Mouse (Mus musculus) layer of hippocampus, adult 8-10 months (tissue): ENCODE data around the gene Hoxb2. TPM values are rescaled to one million over a fixed set of nuclear protein-coding genes. Genes with fewer than 3 reads are reported as not detected.

Source experiments
- DNase-seq, 2 experiments: peaks; one replicate each; pipeline ENCODE4 v3.0.0; 2022; ENCODE audit warnings: low spot score in 2 of 2
- total RNA-seq, 4 experiments: library from RNA; stranded (reverse); gene quantifications; 2 replicates each; pipeline ENCODE4 v1.2.4; 2022

Hoxb2 gene
- total RNA-seq, 4 experiments from 2014 or later: not detected

DNA sequence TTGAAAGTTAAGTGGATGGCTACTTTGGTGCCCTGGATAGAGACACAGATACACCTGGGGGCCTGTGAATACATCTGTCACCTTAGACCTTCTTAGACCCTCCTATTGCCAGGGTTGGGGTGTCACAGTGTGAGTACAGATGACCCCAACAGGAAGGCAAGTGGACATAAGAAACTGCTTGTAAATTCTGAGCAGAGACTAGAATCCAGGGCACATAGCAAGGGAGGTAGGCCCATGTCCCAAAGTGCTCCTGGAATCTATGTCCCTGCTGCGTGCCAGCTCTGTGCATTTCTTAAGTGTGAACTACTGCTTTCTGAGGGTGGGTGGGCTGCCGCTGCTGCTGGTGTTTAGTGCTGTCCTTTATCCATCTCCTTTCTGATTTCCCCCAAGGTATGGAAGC lies 466 bp downstream of the Hoxb2 start:
- no peak for DNase-seq

DNA sequence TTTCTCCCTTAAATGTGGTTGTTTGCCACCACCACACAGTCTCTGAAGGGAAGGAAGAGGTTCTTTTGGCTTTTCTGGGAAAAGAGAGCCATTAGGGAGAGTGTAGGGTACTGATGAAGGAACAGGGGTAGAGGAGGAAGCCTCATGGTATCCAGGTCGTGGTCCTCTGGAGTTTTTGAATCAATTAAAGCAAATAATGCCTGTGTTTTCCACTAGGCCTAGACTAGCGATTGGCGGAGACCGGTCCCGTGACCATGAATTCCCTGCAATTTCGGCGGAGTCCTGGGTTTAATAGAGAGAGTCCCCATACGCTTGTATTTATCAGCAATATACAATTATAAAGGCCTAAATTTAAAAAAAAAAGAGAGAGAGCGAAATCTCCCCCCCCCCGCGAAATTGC lies 987 bp downstream of the Hoxb2 start:
- DNase-seq: no peak

DNA sequence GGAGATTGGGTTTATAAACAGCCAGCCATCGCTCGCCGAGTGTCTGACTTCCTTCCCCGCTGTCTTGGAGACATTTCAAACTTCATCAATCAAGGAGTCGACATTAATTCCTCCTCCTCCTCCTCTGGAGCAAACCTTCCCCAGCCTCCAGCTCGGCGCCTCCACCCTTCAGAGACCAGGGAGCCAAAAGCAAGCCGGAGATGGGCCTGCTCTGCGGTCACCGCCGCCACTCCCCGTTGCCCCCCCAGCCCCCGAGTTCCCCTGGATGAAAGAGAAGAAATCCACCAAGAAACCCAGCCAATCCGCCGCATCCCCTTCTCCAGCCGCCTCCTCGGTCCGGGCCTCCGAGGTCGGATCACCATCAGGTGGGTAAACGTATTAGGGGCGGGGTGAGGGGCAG lies 1.5 kb downstream of the Hoxb2 start:
- DNase-seq: no peak

DNA sequence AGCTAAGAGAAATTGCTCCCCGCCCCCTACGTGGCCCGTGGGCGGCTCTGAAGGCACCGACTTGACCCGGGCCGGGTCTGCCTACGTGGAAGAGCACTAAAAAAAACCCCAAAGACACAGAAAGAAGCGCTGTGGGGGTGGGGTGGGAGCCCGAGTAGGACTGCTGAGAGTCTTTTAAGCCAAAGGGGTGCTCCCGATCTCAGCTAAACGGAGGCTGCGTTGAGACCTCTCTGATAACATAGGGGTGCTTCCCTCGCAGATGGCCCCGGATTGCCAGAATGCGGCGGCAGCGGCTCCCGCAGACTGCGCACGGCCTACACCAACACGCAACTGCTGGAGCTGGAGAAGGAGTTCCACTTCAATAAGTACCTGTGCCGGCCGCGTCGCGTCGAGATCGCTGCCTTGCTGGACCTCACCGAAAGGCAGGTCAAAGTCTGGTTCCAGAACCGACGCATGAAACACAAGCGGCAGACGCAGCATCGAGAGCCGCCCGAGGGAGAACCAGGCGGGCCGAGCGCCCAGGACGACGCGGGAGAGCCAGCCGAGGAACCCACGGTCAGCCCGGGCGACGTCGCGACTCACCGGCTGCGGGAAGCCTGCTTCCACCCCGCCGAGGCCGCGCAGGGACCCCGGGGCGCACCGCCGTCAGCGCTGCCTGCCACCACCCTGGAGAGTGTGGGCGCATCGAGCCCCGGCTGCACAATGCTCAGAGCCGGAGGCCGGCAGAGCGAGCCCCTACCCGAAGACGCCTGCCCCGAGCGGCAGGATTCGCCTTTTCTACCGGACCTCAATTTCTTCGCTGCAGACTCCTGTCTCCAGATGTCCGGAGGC lies 2.6 kb downstream of the Hoxb2 start:
- no peak for DNase-seq

- DNase-seq: no peak
These were observed 3.2 kb downstream of the Hoxb2 start for GRCm38 (mm10) chr11:96353522-96353841.

GRCm38 (mm10) chr11:96353939-96354338 lies 3.6 kb downstream of the Hoxb2 start:
- no peak for DNase-seq

DNA sequence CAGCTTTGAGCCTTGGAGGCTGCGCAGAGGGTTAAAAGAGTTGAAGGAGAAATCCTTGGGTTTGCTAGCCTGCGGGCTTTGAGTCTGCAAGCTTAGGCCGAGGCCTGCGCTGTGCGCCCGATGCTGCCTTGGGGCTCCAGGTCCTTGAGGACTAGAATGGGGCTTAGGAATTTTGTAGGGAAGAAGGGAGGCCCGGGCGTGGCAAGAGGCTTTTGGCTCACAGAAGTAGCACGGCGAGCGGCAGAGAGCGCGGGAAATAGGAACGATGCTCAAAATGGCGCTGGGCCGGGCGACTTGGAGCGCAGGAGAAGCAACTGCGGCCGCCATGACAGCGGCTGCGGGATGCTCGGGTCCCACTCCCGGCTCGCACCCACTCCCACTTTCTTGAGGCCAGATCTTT lies 4.1 kb downstream of the Hoxb2 start:
- no peak for DNase-seq

- DNase-seq: no peak
These were observed 4.5 kb downstream of the Hoxb2 start for GRCm38 (mm10) chr11:96354801-96355311.

DNA sequence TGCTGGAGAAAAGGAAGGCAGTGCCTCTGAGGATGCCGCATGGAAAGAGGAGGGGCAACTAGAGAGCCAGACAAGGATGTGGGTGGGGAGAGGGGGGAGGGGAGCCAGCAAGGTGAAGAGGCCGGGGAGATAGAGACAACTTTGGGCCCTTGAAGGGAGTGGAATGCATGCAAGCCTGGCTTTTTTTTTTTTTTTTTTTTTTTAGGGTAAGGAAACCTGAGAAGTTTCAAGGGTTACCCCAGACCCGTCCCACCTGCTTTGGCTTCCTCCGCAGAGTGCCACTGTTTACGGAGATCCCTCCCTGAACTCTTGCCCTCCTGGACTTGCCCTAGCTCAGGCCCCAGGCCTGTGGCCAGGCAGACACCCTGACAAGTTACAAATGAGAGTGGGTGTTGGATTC lies 13.5 kb downstream of the Hoxb2 start:
- DNase-seq: no peak

DNA sequence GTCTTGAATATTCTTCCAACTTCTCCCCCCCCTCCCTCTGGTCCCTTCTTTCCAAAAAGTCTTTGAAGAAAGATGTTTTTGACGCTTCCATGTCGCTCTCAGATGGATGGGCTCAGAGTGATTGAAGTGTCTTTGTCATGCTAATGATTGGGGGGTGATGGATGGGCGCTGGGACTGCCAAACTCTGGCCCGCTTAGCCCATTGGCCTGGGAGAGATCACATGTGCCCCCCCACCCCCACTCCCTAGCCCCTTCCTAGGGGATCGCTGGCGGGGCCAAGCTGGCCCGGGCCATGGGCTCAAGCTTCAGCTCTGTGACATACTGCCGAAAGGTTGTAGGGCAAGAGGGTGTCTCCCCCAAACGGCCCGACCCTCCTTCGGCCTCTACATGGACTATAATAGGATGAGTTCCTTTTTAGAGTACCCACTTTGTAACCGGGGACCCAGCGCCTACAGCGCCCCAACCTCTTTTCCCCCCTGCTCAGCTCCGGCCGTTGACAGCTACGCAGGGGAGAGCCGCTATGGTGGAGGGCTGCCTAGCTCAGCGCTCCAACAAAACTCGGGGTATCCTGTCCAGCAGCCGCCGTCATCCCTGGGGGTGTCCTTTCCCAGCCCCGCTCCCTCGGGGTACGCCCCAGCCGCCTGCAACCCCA lies 15.2 kb downstream of the Hoxb2 start, which contains the start of gene Hoxb1:
Gene Hoxb1, plus strand, starts transcription at position 312 of the 651 bp plus-strand sequence.
- DNase-seq: no peak

- no peak for DNase-seq
These were observed 16.0 kb downstream of the Hoxb2 start for GRCm38 (mm10) chr11:96366092-96367041.

GRCm38 (mm10) chr11:96367141-96367540 lies 16.8 kb downstream of the Hoxb2 start:
- DNase-seq: no peak

- no peak for DNase-seq
These were observed 18.4 kb downstream of the Hoxb2 start for GRCm38 (mm10) chr11:96368686-96369085.

DNA sequence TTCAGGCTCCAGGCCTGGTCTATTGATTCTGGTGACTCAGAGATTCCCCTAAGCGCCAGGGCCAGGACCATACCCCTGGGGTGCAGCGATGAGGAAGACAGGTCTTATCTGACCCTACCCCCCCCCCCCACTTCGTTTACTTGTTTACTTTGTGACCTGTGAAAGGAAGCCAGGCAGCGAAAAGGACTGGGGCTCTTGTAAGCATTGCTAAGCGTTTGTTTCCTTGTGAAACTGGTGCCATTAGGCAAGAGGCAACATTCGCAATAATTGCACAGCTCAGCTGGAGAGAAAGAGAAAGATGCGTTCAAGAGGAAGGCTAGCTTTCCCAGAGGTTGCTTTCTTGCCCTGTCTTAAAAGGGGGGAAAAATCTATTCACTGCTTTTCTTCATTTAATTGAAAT lies 18.8 kb downstream of the Hoxb2 start:
- no peak for DNase-seq

DNA sequence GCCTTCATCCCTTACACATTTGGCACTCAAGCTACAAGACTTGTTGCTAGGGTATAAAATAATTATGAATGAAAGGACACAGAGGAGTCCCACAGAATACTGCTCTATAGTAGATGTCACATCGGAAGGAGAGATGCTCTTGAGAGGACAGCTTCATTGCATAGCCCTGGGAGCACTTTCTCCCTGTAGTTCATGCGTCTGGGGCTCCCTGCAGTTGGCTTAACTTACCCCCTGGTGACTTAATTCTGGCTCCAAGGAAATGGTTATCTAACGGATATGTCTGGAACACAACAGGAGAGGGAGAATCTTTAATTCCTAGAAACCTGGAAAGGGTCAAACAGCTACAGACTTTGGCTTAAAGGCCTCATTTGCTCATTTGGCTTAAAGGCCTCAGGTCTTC lies 21.4 kb downstream of the Hoxb2 start:
- no peak for DNase-seq

- no peak for DNase-seq
These were observed 22.2 kb downstream of the Hoxb2 start for GRCm38 (mm10) chr11:96372519-96372918.

GRCm38 (mm10) chr11:96374810-96375209 lies 24.5 kb downstream of the Hoxb2 start:
- no peak for DNase-seq

DNA sequence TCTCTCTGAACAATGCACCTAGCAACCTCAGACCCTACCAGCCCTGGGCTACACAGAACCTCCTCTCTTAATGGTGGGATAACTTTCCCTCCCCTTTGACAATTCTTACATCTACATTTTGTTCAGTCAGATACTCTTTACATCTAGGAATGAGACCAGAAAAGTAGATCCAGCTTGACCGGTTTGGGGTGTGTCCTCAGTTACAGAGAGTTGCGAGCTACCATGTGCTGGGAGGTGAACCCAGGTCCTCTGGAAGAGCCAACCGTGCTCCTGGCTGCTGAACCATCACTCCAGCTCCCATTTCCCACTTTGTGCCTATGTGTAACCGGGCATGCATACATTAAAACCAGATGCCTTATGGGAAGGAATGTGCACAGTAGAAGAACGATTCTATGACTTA lies 33.1 kb downstream of the Hoxb2 start:
- no peak for DNase-seq

DNA sequence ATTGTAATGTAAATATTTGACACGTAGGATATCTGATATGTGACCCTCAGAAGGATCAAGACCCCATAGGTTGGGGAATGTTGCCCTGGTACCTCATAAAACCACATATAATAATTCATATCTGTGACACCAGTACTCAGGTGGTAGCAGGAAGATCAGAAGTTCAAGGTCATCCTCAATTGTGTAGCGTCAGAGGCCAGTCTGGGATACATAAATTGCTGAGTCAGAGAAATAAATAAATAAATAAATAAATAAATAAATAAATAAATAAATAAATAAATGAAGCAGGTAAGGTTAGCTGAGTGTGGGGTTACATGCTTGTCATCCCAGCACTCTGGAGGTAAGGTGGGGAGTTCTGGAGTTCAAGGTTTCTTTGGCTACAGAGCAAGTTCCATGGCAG lies 37.3 kb downstream of the Hoxb2 start:
- DNase-seq: no peak

DNA sequence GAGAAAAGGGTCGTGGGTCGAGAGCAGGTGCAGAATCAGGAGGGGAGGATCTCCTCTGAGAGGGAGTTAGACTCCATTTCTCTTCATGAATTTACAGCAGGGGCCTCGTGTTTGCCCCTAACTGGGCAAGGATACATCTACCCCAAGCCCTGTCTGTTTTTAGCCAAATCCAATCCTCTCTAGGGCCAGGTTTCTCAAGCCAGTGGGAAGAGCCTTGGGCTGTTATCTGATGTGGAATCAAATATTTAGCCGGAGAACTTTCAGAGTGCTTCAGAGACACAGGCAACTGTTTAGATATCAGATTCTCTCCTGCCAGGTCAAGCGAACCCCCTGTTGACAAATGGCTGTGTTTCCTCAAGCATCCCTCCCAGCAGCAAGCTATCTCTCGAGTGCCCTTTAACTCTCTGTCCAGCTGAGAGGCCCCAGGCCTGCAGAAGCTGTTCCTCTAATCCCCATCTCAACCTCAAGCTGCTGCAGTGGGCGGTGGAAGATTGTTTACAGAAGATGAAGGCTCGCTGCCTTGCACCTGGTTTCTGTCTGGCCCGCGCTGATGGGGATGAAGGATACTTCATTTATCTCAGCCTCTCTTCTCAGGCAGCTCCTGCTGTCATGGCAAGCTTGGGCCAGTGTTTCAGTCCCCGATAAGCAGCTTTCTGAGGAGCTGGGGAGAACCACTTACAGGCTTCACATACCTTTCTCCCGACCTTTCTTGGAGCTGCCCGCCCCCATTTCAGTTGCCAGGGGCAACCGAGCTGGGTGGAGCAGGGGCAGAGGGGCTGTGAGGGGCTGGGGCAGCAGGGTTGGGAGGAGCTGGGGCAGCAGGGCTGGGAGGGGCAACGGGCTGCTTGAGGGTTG lies 46.7 kb downstream of the Hoxb2 start:
- no peak for DNase-seq

GRCm38 (mm10) chr11:96397806-96398335 lies 47.5 kb downstream of the Hoxb2 start:
- no peak for DNase-seq
